Mouse (Mus musculus) heart, embryonic 13.5 days (tissue): ENCODE data around the gene Adgrl2. TPM values are rescaled to one million over a fixed set of nuclear protein-coding genes. Genes with fewer than 3 reads are reported as not detected.
A peak's percentile ranks its signal among the peaks of the same experiment; 100 is the strongest.

Source experiments
- ATAC-seq: fragments of 200-750 bp; cut with Nextera tagmentation; 2 replicates; pipeline ENCODE4 v1.8.0; 2017; ENCODE audit warnings: moderate TSS enrichment; ENCODE audit not compliant: insufficient number of reproducible peaks, low FRiP score, low TSS enrichment; ENCODE audit errors: extremely low read depth
- H3K27ac ChIP-seq: fragments of 300-500 bp; sonication (generic); replicated peaks from 2 replicates; pipeline ENCODE4 v1.5.1; 2015; ENCODE audit warnings: moderate library complexity, mild to moderate bottlenecking, inconsistent platforms
- H3K27me3 ChIP-seq: fragments of 300-500 bp; sonication (generic); replicated peaks from 2 replicates; pipeline ENCODE4 v1.6.1; 2015; ENCODE audit warnings: mild to moderate bottlenecking, inconsistent platforms
- H3K36me3 ChIP-seq: fragments of 300-500 bp; sonication (generic); 2 replicates; pipeline ENCODE4 v1.6.1; 2015; ENCODE audit warnings: mild to moderate bottlenecking, inconsistent platforms
- H3K4me1 ChIP-seq: fragments of 300-500 bp; sonication (generic); 2 replicates; pipeline ENCODE4 v1.6.1; 2015; ENCODE audit warnings: inconsistent platforms
- H3K4me2 ChIP-seq: fragments of 300-500 bp; sonication (generic); 2 replicates; pipeline ENCODE4 v1.6.1; 2015; ENCODE audit warnings: inconsistent platforms, mild to moderate bottlenecking, moderate library complexity
- H3K4me3 ChIP-seq: fragments of 300-500 bp; sonication (generic); 2 replicates; pipeline ENCODE4 v1.5.1; 2015; ENCODE audit warnings: moderate library complexity, mild to moderate bottlenecking, inconsistent platforms
- H3K9ac ChIP-seq: fragments of 300-500 bp; sonication (generic); 2 replicates; pipeline ENCODE4 v1.6.1; 2015; ENCODE audit warnings: inconsistent platforms, mild to moderate bottlenecking, moderate library complexity
- H3K9me3 ChIP-seq: fragments of 300-500 bp; sonication (generic); 2 replicates; pipeline ENCODE4 v1.6.1; 2016; ENCODE audit warnings: inconsistent platforms
- WGBS: fragments of 180-500 bp; shearing (Covaris S2); methylation state at CpG from one replicate; pipeline ENCODE4 v1.1.7; 2015; ENCODE audit warnings: mixed read lengths; 5-methylcytosine and 5-hydroxymethylcytosine counted together
- polyA plus RNA-seq: library from polyadenylated mRNA; unstranded; fragments of >200 nt; fragmentation: Nextera tagmentation; extraction: Ambion mirVana; gene quantifications from 2 replicates; pipeline ENCODE4 v1.2.1, GENCODE M21; 2015

The Adgrl2 gene
- polyA plus RNA-seq, 1 experiment from 2014 or later, result 34.4 TPM

DNA sequence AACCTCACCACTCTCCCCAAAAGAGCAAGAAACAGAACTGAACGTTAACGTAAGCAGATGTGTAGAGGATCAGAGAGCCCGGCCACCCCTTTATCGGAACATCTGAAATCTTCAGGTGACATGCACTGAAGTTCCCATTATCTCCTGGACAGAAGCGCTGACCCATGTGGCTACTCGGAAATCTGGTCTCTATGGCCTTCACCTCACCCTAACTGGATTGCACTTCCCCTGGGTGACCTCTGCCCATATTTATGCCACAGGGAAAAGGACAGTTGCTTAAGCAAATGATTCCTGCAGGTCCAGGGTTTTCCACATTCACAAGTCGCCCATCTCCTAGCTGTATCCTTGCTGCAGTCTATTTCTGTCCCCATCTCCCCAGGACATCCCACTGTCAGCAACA, 84.9 kb downstream of the Adgrl2 start:
- H3K9ac ChIP-seq, result no peak overlapping the region
- H3K27ac ChIP-seq, result 0 out of 2 replicates have a peak overlapping the region, but pooled peaks have one; percentile 7
- WGBS, result 61% methylated on average over 7 of the region's 7 CpGs
- no peak for ATAC-seq
- H3K27me3 ChIP-seq, result no peaks in the 10 kb centered on the region
- peaks cover 45% of the 10 kb centered on the region for H3K4me1 ChIP-seq
- no peak overlapping the region for H3K4me3 ChIP-seq
- H3K4me2 ChIP-seq, result peak overlapping the region; percentile 22; the same call in 1 of the 2 replicates
- no peaks in the 10 kb centered on the region for H3K36me3 ChIP-seq
- H3K9me3 ChIP-seq, result no peaks in the 10 kb centered on the region

DNA sequence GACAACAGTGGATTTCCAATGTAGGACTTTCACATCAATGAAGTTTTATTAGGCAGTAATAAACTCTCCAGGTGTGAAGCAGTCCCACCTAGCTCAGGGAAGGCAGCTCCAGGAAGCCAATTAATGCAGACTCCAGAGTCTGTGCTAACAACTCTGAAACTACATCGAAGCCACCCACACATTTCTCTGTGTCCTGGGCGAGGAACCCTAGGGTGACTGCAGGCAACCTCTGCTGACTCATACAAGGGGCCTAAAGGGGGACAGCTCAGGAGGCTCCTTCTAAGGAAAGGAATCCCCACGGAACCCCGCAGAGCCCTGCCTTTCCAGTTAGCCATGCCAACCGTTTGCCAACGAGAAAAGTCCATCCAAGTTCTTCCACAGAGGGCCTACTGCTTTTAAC, 90.5 kb downstream of the Adgrl2 start:
- no peak overlapping the region for H3K9ac ChIP-seq
- no peak overlapping the region for H3K4me2 ChIP-seq
- no peaks in the 10 kb centered on the region for H3K27me3 ChIP-seq
- no peaks in the 10 kb centered on the region for H3K9me3 ChIP-seq
- H3K4me3 ChIP-seq, result no peak overlapping the region
- no peak overlapping the region for H3K27ac ChIP-seq
- WGBS, result 42% methylated on average over 6 of the region's 6 CpGs
- ATAC-seq, result no peak
- no peaks in the 10 kb centered on the region for H3K36me3 ChIP-seq
- H3K4me1 ChIP-seq, result peaks cover 50% of the 10 kb centered on the region

DNA sequence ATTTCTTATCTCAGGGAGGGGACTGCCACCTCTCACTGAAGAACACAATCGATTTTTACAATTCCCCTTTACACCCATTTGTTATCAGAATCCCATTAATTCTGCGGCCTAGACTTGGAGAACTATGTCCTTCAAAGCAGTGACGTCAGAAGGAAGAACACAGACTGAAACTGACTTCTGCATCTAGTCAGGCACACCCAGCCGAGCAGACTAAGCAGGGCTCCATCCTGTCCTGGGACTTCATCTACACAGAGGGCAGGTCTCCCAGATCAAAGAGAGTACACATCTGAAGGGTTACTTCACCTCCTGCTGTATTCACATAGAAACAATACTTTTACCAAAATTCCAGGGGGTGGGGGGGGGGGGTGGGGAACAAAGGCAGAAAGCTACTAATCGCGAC, 90.9 kb downstream of the Adgrl2 start:
- H3K4me3 ChIP-seq, result no peak overlapping the region
- H3K36me3 ChIP-seq, result no peaks in the 10 kb centered on the region
- peaks cover 52% of the 10 kb centered on the region for H3K4me1 ChIP-seq
- H3K27ac ChIP-seq, result no peak overlapping the region
- no peak overlapping the region for H3K9ac ChIP-seq
- H3K27me3 ChIP-seq, result no peaks in the 10 kb centered on the region
- ATAC-seq, result no peak
- no peak overlapping the region for H3K4me2 ChIP-seq
- H3K9me3 ChIP-seq, result no peaks in the 10 kb centered on the region
- 40% methylated on average over 6 of the region's 6 CpGs for WGBS

DNA sequence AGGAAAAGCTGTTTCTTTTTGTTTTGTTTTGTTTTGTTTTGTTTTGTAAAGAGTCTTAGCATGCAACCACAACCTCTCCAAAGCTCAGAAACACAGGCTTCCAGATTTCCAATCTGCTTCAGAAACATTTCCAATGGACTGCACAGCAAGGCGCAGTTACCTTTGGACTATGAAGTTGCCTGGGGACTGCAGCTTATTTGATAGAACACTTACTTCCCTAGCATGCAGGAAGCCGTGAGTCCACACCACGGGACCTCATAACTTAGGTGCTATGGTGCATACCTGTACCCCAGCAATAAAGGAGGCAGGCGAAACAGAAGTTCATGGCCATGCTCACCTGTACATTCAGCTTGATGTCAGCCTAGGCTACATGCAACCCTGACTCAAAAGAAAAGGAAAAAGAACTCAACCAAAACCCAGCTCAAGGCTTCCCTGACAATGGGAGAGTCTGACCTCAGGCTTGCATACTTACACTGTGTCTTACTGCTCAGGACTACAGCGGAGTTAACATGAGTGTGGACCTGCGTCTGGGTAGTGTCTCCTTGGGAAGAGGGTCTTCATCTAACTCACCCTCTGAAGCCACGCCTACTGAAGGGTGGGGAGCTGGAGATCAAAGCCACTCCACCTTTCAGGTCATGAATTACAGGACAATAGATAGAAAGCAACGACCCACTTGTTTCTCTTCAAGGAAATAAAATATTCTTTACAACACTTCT, 91.7 kb downstream of the Adgrl2 start:
- no peaks in the 10 kb centered on the region for H3K9me3 ChIP-seq
- H3K27ac ChIP-seq, result no peak overlapping the region
- peaks cover 52% of the 10 kb centered on the region for H3K4me1 ChIP-seq
- H3K9ac ChIP-seq, result no peak overlapping the region
- no peaks in the 10 kb centered on the region for H3K36me3 ChIP-seq
- H3K27me3 ChIP-seq, result no peaks in the 10 kb centered on the region
- H3K4me2 ChIP-seq, result no peak overlapping the region
- 66% methylated on average over 8 of the region's 8 CpGs for WGBS
- no peak overlapping the region for H3K4me3 ChIP-seq
- no peak for ATAC-seq

DNA sequence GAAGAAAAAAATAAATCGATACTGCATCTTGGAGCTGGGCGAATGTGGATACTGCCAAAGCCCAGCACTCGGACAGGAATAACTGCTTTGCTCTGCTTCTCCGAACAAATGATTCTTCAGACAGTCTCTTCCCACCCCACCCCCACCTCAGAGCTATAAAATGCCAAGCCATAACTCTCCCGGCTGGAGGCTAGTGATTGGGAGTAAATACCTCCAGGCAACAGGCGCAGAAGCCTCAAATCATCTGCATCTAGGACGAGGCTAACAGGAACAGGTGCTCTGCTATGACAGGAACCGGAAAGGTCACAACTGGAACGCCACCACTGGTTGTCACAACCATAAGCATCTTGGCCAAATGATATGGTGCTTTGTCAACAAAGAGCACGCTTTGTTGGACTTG, 94.1 kb downstream of the Adgrl2 start:
- Histone ChIP-seq H3K4me2 (peak overlapping the region; percentile 28), H3K4me3 (no peak overlapping the region), H3K4me1 (peaks cover 48% of the 10 kb centered on the region), H3K27ac (no peak overlapping the region), H3K9ac (no peak overlapping the region), H3K36me3 (no peaks in the 10 kb centered on the region), H3K27me3 (no peaks in the 10 kb centered on the region), H3K9me3 (no peaks in the 10 kb centered on the region)
- ATAC-seq, result no peak
- WGBS, result 67% methylated on average over 10 of the region's 10 CpGs

DNA sequence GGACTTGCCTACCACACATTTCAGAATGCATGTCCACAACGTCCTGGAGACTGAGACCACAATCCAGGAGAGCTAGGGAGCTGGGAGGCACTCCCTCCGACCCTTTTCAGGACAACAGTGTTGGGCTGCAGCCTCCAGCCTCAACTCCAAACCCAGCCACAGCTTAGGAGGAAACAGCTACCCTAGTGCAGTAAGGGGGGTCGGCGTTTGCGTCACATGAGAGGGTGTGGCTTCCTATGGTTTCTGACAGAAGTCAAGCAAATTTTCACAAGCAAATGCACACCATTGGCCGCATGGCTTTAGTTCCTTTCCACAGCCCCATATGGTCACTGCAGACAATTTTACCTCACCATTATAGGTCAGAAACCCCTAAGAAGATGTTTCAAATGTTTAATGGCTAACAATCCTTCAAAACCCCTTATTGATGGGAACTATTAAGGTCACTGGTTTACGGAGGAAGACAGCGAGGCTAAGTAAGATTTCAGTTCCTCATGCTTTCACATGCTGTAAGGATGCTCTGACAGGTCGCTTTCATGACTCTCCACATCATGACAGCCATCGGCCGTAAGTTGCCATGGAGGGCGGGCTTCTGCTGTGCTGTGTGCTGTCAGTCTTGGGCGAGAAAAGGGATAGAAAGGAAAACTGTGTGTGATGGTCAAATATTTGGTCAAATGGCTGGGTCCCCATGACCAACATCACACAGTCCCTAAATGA, 94.8 kb downstream of the Adgrl2 start:
- ATAC-seq, result no peak
- WGBS, result 75% methylated on average over 13 of the region's 13 CpGs
- no peaks in the 10 kb centered on the region for H3K9me3 ChIP-seq
- H3K27me3 ChIP-seq, result no peaks in the 10 kb centered on the region
- H3K4me1 ChIP-seq, result peaks cover 43% of the 10 kb centered on the region
- H3K4me2 ChIP-seq, result peak overlapping the region; percentile 28; the same call in 1 of the 2 replicates
- H3K4me3 ChIP-seq, result no peak overlapping the region
- no peak overlapping the region for H3K27ac ChIP-seq
- no peaks in the 10 kb centered on the region for H3K36me3 ChIP-seq
- no peak overlapping the region for H3K9ac ChIP-seq

DNA sequence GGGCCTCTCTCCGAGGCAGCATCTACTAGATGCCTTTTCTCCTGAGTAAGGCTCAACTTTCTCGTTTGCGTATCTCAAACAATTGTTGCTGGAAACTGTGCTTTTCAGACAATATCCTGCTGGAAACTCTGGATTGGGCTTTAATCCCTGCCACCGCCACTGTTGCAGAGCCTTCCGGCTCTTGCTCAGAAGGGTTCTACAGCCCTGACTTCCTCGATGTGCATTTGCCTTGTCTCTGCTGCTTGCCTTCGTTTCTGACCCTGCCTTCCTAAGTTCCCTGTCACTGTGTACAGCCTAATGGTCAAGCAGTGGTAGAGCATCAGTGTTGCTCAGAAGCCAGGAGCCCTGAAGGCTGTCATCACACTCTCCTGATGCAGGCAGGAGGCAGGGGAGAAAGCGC, 95.5 kb downstream of the Adgrl2 start:
- 67% methylated on average over 8 of the region's 8 CpGs for WGBS
- Histone ChIP-seq H3K4me1 (peaks cover 37% of the 10 kb centered on the region), H3K36me3 (no peaks in the 10 kb centered on the region), H3K4me3 (no peak overlapping the region), H3K27ac (peak overlapping the region; percentile 15; the same call in 1 of the 2 replicates), H3K27me3 (no peaks in the 10 kb centered on the region), H3K9ac (no peak overlapping the region), H3K9me3 (no peaks in the 10 kb centered on the region), H3K4me2 (no peak overlapping the region)
- ATAC-seq, result no peak

DNA sequence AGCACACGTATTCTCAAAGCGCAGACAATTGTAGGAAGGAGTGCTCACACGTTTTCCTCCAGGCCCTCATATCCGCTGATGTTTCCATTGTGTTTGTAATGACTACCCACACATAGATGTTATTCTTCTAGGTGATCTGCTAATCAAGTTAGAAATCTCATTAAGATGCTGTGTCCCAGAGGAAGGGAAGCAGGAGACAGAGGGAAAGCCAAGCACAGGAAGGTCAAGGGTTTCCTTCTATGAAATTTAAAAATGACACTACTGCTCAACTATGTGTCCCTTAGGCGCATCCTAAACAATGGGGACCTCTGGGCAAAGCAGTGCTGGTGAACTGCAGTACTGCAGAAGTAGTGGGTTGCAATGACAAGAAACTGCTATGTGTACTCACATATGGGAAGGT, 102.5 kb downstream of the Adgrl2 start:
- H3K9me3 ChIP-seq, result no peaks in the 10 kb centered on the region
- WGBS, result 66% methylated on average over 5 of the region's 5 CpGs
- no peak for ATAC-seq
- H3K27ac ChIP-seq, result no peak overlapping the region
- H3K36me3 ChIP-seq, result peaks cover 11% of the 10 kb centered on the region; the same call in 1 of the 2 replicates
- no peaks in the 10 kb centered on the region for H3K27me3 ChIP-seq
- no peak overlapping the region for H3K9ac ChIP-seq
- H3K4me1 ChIP-seq, result peaks cover 26% of the 10 kb centered on the region
- no peak overlapping the region for H3K4me2 ChIP-seq
- no peak overlapping the region for H3K4me3 ChIP-seq

DNA sequence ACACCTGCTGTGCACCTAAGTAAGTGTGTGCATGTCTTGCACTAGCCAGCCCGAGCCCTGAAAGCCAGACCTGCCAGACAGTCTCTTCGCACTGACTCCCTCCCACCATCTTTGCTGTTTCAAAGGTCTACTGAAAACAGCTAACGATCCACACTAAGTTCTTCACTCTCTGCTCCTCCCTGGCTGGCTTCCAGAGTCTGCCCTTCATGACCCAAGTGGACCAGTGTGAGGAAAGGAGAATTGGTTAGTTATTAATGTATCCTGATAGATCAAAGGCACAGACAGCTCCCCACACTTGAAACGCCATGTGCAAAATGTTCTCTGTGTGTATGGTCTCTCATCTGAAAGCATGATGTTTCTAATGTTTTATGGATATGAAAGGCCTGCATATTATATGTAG, 103.4 kb downstream of the Adgrl2 start:
- Histone ChIP-seq H3K36me3 (peaks cover 11% of the 10 kb centered on the region; the same call in 1 of the 2 replicates), H3K9me3 (no peaks in the 10 kb centered on the region), H3K4me1 (peaks cover 26% of the 10 kb centered on the region), H3K4me2 (no peak overlapping the region), H3K4me3 (no peak overlapping the region), H3K27me3 (no peaks in the 10 kb centered on the region), H3K27ac (no peak overlapping the region), H3K9ac (no peak overlapping the region)
- 81% methylated on average over 4 of the region's 4 CpGs for WGBS
- ATAC-seq, result no peak

DNA sequence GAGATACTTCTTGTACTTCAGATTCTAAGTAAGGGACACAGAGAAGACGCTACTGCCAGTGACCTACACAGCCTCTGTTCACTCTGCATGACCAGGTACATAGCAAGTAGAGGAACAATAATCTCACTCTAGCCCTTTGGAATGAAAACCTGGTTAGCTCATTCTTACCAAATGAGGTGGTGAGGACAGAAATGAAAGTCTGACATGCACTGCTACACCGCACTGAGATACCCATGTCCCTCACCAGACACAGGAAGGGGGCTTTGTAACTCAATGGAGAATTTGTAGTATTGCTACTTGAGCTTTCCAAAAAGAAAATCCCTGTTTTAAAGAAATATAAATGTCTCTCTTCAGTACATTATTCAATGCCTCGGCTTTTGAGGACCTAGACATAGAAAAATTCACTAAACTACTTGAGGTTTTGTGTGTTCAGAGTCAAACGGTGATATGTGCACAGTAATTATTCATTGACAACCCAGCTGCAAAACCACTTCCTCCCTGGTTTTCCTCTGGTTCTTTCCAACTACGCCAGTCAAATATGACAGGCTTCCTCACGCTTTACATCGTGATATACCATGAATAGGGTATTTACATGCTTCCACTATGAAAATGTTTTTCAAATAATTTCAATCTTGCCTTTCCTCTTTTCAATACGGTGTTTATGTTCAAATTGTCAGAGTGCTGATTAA, 104.2 kb downstream of the Adgrl2 start:
- Histone ChIP-seq H3K9ac (no peak overlapping the region), H3K4me2 (no peak overlapping the region), H3K36me3 (peaks cover 11% of the 10 kb centered on the region; the same call in 1 of the 2 replicates), H3K4me1 (peaks cover 26% of the 10 kb centered on the region), H3K4me3 (no peak overlapping the region), H3K9me3 (no peaks in the 10 kb centered on the region), H3K27ac (no peak overlapping the region), H3K27me3 (no peaks in the 10 kb centered on the region)
- no peak for ATAC-seq
- 80% methylated on average over 8 of the region's 8 CpGs for WGBS

DNA sequence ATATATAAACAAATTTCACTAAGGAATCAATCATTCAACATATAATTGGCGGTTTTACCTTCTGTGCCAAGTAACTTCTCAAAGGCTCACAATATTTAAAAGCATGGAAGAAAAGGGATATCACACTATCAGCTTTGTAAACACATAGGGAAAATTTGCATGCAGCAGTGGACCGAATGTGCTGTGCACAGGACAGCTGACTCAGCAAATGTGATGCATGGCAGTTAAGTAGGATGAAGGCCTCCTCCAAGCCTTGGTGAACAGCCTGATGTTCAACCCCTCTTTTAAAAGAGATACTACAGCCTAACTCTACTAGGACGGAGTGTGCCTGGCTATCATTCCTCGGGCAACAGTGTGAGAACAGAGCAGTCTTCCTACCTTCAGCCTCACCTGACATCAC, 105.2 kb downstream of the Adgrl2 start:
- H3K4me2 ChIP-seq, result no peak overlapping the region
- H3K4me3 ChIP-seq, result no peak overlapping the region
- peaks cover 11% of the 10 kb centered on the region; the same call in 1 of the 2 replicates for H3K36me3 ChIP-seq
- no peaks in the 10 kb centered on the region for H3K27me3 ChIP-seq
- H3K9me3 ChIP-seq, result no peaks in the 10 kb centered on the region
- 74% methylated on average over 4 of the region's 4 CpGs for WGBS
- H3K27ac ChIP-seq, result no peak overlapping the region
- H3K9ac ChIP-seq, result no peak overlapping the region
- peaks cover 26% of the 10 kb centered on the region for H3K4me1 ChIP-seq
- no peak for ATAC-seq
